Mouse (Mus musculus) bone marrow, adult 2 months (tissue): ENCODE data around the gene Ifi205. TPM values are rescaled to one million over a fixed set of nuclear protein-coding genes. Genes with fewer than 3 reads are reported as not detected.
"Not testable (repeated sequence)": the region's sequence is repeated elsewhere in the genome, so short reads cannot be mapped to it uniquely, and the experiment has no call there.

Experiments used
- H3K27ac ChIP-seq: fragments of 200-500 bp; 2 replicates; pipeline ENCODE4 v1.5.1; 2012; ENCODE audit warnings: low read depth, mild to moderate bottlenecking, control low read depth, inconsistent platforms, low read length; ENCODE audit not compliant: control insufficient read depth, poor library complexity, insufficient read depth
- H3K4me1 ChIP-seq: fragments of 200-500 bp; 2 replicates; pipeline ENCODE4 v1.6.1; 2011; ENCODE audit warnings: low read length; ENCODE audit not compliant: control insufficient read depth, insufficient read depth
- H3K4me3 ChIP-seq: fragments of 200-500 bp; replicated peaks from 2 replicates; pipeline ENCODE3; 2011; ENCODE audit warnings: mild to moderate bottlenecking, low read depth, low read length, control low read depth; ENCODE audit not compliant: control insufficient read depth
- CTCF ChIP-seq: fragments of 200-500 bp; IDR thresholded peaks from 2 replicates; pipeline ENCODE4 v1.5.1; 2011; ENCODE audit warnings: low read length, control low read depth; ENCODE audit not compliant: control insufficient read depth, insufficient read depth
- POLR2A ChIP-seq: fragments of 200-500 bp; IDR thresholded peaks from 2 replicates; pipeline ENCODE4 v1.6.1; 2011; ENCODE audit warnings: low read depth, mild to moderate bottlenecking, control low read depth, low read length, borderline replicate concordance; ENCODE audit not compliant: control insufficient read depth
- WGBS: fragments of 180-500 bp; shearing (Covaris S2); methylation state at CpG from one replicate; pipeline ENCODE4 v1.1.7; 2018; 5-methylcytosine and 5-hydroxymethylcytosine counted together
- polyA plus RNA-seq: library from polyadenylated mRNA; stranded (reverse); fragments of >200 nt; gene quantifications from 2 replicates; pipeline ENCODE4 v1.2.4, GENCODE M21; 2011; ENCODE audit warnings: low replicate concordance; ENCODE audit not compliant: missing spikeins, insufficient read depth, insufficient read length

The Ifi205 gene
- polyA plus RNA-seq, 1 experiment, result 1.4 TPM

- H3K4me1 ChIP-seq, result peaks cover 7% of the 10 kb centered on the region
- no peak overlapping the region for H3K4me3 ChIP-seq
- no peak overlapping the region for H3K27ac ChIP-seq
- TF ChIP-seq POLR2A, result no peak
- no peak for TF ChIP-seq CTCF
- WGBS, result 52% methylated on average over 2 of the region's 2 CpGs
Observed at GRCm38 (mm10) chr1:174044431-174044830, 12.8 kb upstream of the Ifi205 start.

- not testable (repeated sequence) for H3K4me1 ChIP-seq, H3K4me3 ChIP-seq, H3K27ac ChIP-seq
- 73% methylated on average over 12 of the region's 12 CpGs for WGBS
Observed at GRCm38 (mm10) chr1:174042091-174042884, 10.7 kb upstream of the Ifi205 start.

GRCm38 (mm10) chr1:174040523-174041177, 9.0 kb upstream of the Ifi205 start, which contains the start of gene Olfr433:
Olfr433 (plus strand) TSS chr1:174040705.
- TF ChIP-seq POLR2A, result no peak
- TF ChIP-seq CTCF, result no peak
- H3K4me1 ChIP-seq, result peaks cover 7% of the 10 kb centered on the region
- 28% methylated on average over 7 of the region's 7 CpGs for WGBS
- H3K4me3 ChIP-seq, result no peak within 1 kb of the TSS
- no peak within 1 kb of the TSS; the same call in 1 of the 2 replicates for H3K27ac ChIP-seq

GRCm38 (mm10) chr1:174038480-174038879, 6.9 kb upstream of the Ifi205 start:
- TF ChIP-seq POLR2A, result no peak
- no peak for TF ChIP-seq CTCF
- H3K4me1 ChIP-seq, result peaks cover 7% of the 10 kb centered on the region
- H3K27ac ChIP-seq, result no peak overlapping the region
- H3K4me3 ChIP-seq, result no peak overlapping the region
- 53% methylated on average over 3 of the region's 3 CpGs for whole genome bisulfite sequencing

GRCm38 (mm10) chr1:174035841-174036240, 4.2 kb upstream of the Ifi205 start:
- H3K4me3 ChIP-seq, result no peak overlapping the region
- H3K4me1 ChIP-seq, result no peaks in the 10 kb centered on the region
- H3K27ac ChIP-seq, result no peak overlapping the region
- WGBS, result 51% methylated on average over 4 of the region's 4 CpGs
- TF ChIP-seq POLR2A, result no peak
- no peak for TF ChIP-seq CTCF

DNA sequence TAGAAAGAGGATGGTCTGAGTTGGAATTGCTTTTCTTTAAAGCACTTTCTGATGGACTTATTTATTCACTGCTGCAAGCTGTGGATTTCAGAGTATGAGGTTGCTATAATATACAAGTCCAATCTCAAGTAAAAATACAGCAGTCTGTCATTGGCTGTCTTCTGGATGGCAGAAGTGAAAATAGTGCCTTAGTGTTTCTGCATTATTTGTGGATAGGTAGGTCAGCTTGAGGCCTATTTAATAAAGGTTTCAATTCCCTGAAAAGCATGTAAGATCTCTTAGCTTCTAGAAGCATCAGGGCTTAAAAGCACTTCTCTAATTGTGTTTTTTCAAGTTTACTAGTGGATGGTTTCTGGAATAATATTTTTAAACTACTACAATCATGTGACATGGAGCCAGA, 24.6 kb downstream of the Ifi205 start:
- H3K4me3 ChIP-seq, H3K4me1 ChIP-seq, H3K27ac ChIP-seq: not testable (repeated sequence)

- H3K4me3 ChIP-seq, H3K4me1 ChIP-seq, H3K27ac ChIP-seq: not testable (repeated sequence)
- 1% methylated on average over 2 of the region's 3 CpGs for WGBS
Observed at GRCm38 (mm10) chr1:174004352-174005109, 27.1 kb downstream of the Ifi205 start.

DNA sequence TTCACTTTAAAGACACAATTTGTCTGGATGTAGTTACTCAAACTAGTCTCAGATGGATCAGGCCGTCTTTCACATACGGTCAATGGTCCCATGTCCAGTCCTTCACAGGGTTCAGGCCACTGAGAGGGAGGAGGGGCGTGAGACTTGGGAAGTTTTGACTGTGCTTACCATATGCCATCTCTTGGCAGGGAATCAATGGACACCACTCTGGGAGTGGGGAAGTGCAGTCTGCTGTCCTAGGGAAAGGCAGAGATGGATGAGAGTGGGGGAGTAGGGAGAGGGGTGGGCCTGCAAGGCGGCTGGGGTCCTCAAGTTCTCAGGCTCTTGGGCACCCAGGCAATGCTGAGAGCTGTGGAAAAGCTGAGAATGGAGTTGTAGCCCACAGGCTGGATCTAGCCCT, 36.6 kb downstream of the Ifi205 start:
- H3K4me3 ChIP-seq, result no peak overlapping the region
- WGBS, result 82% methylated on average over 4 of the region's 4 CpGs
- TF ChIP-seq CTCF (no peak), POLR2A (no peak)
- no peak overlapping the region for H3K27ac ChIP-seq
- no peaks in the 10 kb centered on the region for H3K4me1 ChIP-seq

GRCm38 (mm10) chr1:173982694-173983305, 48.8 kb downstream of the Ifi205 start, which contains the start of gene Ifi202b:
Ifi202b (minus strand) TSS chr1:173982744.
- not testable (repeated sequence) for H3K4me1 ChIP-seq, H3K27ac ChIP-seq, H3K4me3 ChIP-seq
- 82% methylated on average over 6 of the region's 6 CpGs for WGBS

DNA sequence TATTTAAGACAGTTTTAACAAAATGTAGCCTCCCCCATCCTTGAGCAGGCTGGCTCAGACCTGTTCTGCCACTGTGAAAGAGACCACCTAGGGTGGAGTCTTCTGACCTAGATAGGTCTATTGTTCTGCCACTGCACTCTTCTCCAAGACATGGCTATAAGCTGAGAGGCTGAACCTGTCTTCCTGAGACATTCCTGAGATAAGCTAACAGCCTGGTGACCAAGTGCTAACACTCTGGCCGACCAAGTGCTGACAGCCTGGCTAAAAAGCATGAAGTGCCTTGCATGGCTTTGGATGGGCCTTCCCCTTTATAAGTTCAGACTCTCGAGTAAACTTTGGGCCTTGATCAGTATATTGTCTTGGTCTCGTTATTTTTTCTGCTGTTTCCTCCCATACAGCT, 50.6 kb downstream of the Ifi205 start:
- WGBS, result 68% methylated on average over 3 of the region's 3 CpGs
- not testable (repeated sequence) for H3K4me3 ChIP-seq, H3K27ac ChIP-seq, H3K4me1 ChIP-seq
